Mouse (Mus musculus) heart, postnatal 0 days (tissue): ENCODE results near the gene Myh3. TPM values are rescaled to one million over a fixed set of nuclear protein-coding genes. Genes with fewer than 3 reads are reported as not detected.

ENCODE experiments used
- ATAC-seq: fragments of 200-750 bp; cut with Nextera tagmentation; 2 replicates; pipeline ENCODE4 v1.8.0; 2017; ENCODE audit warnings: low read depth, moderate number of reproducible peaks, moderate library complexity; ENCODE audit not compliant: insufficient read depth
- DNase-seq: peaks from one replicate; pipeline ENCODE4 v3.0.0-alpha.2; 2016; ENCODE audit warnings: low spot score
- H3K27ac ChIP-seq: fragments of 300-500 bp; sonication (generic); 2 replicates; pipeline ENCODE4 v1.5.1; 2014; ENCODE audit warnings: low read depth, mild to moderate bottlenecking
- H3K27me3 ChIP-seq: fragments of 300-500 bp; sonication (generic); 2 replicates; pipeline ENCODE4 v1.6.1; 2014; ENCODE audit warnings: low read length, mixed read lengths; ENCODE audit not compliant: control insufficient read depth, insufficient read depth
- H3K36me3 ChIP-seq: fragments of 300-500 bp; sonication (generic); replicated peaks from 2 replicates; pipeline ENCODE4 v1.6.1; 2014; ENCODE audit warnings: low read length, mixed read lengths; ENCODE audit not compliant: control insufficient read depth, insufficient read depth
- H3K4me1 ChIP-seq: fragments of 300-500 bp; sonication (generic); 2 replicates; pipeline ENCODE4 v1.6.1; 2014; ENCODE audit warnings: antibody characterized with exemption; ENCODE audit not compliant: control insufficient read depth, insufficient read depth
- H3K4me2 ChIP-seq: fragments of 300-500 bp; sonication (generic); 2 replicates; pipeline ENCODE4 v1.6.1; 2014; ENCODE audit warnings: low read depth, mild to moderate bottlenecking, low read length, moderate library complexity
- H3K4me3 ChIP-seq: fragments of 300-500 bp; sonication (generic); 2 replicates; pipeline ENCODE4 v1.5.1; 2014; ENCODE audit warnings: low read depth, low read length
- H3K9ac ChIP-seq: fragments of 300-500 bp; sonication (generic); replicated peaks from 2 replicates; pipeline ENCODE4 v1.6.1; 2014; ENCODE audit warnings: low read depth, low read length, mixed read lengths
- H3K9me3 ChIP-seq: fragments of 300-500 bp; sonication (generic); replicated peaks from 2 replicates; pipeline ENCODE4 v1.6.1; 2016; ENCODE audit warnings: low read length; ENCODE audit not compliant: control insufficient read depth
- CTCF ChIP-seq: IDR thresholded peaks from 2 replicates; pipeline ENCODE4 v1.5.1; 2016; ENCODE audit warnings: antibody characterized with exemption, control low read depth, low read depth
- EP300 ChIP-seq: IDR thresholded peaks from 2 replicates; pipeline ENCODE4 v1.6.1; 2016; ENCODE audit warnings: antibody characterized with exemption, low read depth
- WGBS: fragments of 180-500 bp; shearing (Covaris S2); extraction: QIAGEN DNeasy Blood & Tissue Kit; methylation state at CpG from one replicate; pipeline ENCODE4 v1.1.7; 2014; 5-methylcytosine and 5-hydroxymethylcytosine counted together
- polyA plus RNA-seq: library from polyadenylated mRNA; unstranded; fragments of >200 nt; fragmentation: Nextera tagmentation; extraction: Ambion mirVana; gene quantifications from 2 replicates; pipeline ENCODE4 v1.2.1, GENCODE M21; 2015
- total RNA-seq: library from RNA; depleted of rRNA; stranded (reverse); fragments of >200 nt; gene quantifications from 2 replicates; pipeline ENCODE4 v1.2.3, GENCODE M21; 2014; ENCODE audit warnings: low replicate concordance

The Myh3 gene
- total and polyA plus RNA-seq, 2 experiments from 2014 or later: 0.01 TPM; not detected in 1

GRCm38 (mm10) chr11:67106973-67107372 is 28.9 kb downstream of the Myh3 start:
- WGBS: 82% methylated on average over 10 of the region's 10 CpGs
- H3K4me2 ChIP-seq: no peak overlapping the region
- no peaks in the 10 kb centered on the region for H3K36me3 ChIP-seq
- H3K27ac ChIP-seq: no peak overlapping the region
- DNase-seq (no peak), ATAC-seq (no peak)
- H3K9ac ChIP-seq: no peak overlapping the region
- no peak overlapping the region for H3K4me3 ChIP-seq
- H3K9me3 ChIP-seq: no peaks in the 10 kb centered on the region
- H3K27me3 ChIP-seq: no peaks in the 10 kb centered on the region
- TF ChIP-seq EP300 (no peak), CTCF (no peak)
- H3K4me1 ChIP-seq: 0 out of 2 replicates have a peak, but pooled peaks cover 2% of the 10 kb centered on the region

GRCm38 (mm10) chr11:67110168-67110948 is 32.3 kb downstream of the Myh3 start:
- DNase-seq (no peak), ATAC-seq (peak; percentile 20; the same call in 1 of the 2 replicates)
- Histone ChIP-seq H3K4me3 (no peak overlapping the region), H3K27ac (no peak overlapping the region), H3K9ac (no peak overlapping the region), H3K36me3 (no peaks in the 10 kb centered on the region), H3K4me2 (no peak overlapping the region), H3K27me3 (no peaks in the 10 kb centered on the region), H3K9me3 (no peaks in the 10 kb centered on the region), H3K4me1 (no peaks in the 10 kb centered on the region)
- no peak for TF ChIP-seq EP300
- peak; percentile 84 for TF ChIP-seq CTCF
- WGBS: 28% methylated on average over 5 of the region's 5 CpGs

- DNase-seq: peak; percentile 52
- no peaks in the 10 kb centered on the region for H3K27me3 ChIP-seq
- no peaks in the 10 kb centered on the region for H3K4me1 ChIP-seq
- no peak overlapping the region for H3K27ac ChIP-seq
- no peak overlapping the region for H3K4me2 ChIP-seq
- no peaks in the 10 kb centered on the region for H3K9me3 ChIP-seq
- WGBS: 27% methylated on average over 11 of the region's 11 CpGs
- no peak overlapping the region for H3K9ac ChIP-seq
- TF ChIP-seq CTCF (peak; percentile 71), EP300 (no peak)
- H3K4me3 ChIP-seq: no peak overlapping the region
- H3K36me3 ChIP-seq: no peaks in the 10 kb centered on the region
- ATAC-seq: 0 out of 2 replicates have a peak, but pooled peaks have one; percentile 33
Measured at GRCm38 (mm10) chr11:67112019-67112850, 34.1 kb downstream of the Myh3 start.

- ATAC-seq (no peak), DNase-seq (peak; percentile 46)
- TF ChIP-seq EP300 (no peak), CTCF (peak; percentile 93)
- no peak overlapping the region for H3K4me3 ChIP-seq
- 39% methylated on average over 11 of the region's 11 CpGs for WGBS
- no peaks in the 10 kb centered on the region for H3K9me3 ChIP-seq
- H3K9ac ChIP-seq: no peak overlapping the region
- H3K4me2 ChIP-seq: no peak overlapping the region
- no peaks in the 10 kb centered on the region for H3K4me1 ChIP-seq
- H3K27ac ChIP-seq: no peak overlapping the region
- no peaks in the 10 kb centered on the region for H3K36me3 ChIP-seq
- H3K27me3 ChIP-seq: no peaks in the 10 kb centered on the region
Measured at GRCm38 (mm10) chr11:67112851-67113202, 34.7 kb downstream of the Myh3 start.

GRCm38 (mm10) chr11:67113381-67113780 is 35.3 kb downstream of the Myh3 start:
- H3K4me1 ChIP-seq: no peaks in the 10 kb centered on the region
- ATAC-seq: no peak
- no peak overlapping the region for H3K4me3 ChIP-seq
- no peaks in the 10 kb centered on the region for H3K9me3 ChIP-seq
- no peak overlapping the region for H3K9ac ChIP-seq
- WGBS: 82% methylated on average over 6 of the region's 6 CpGs
- DNase-seq: no peak
- no peaks in the 10 kb centered on the region for H3K36me3 ChIP-seq
- no peaks in the 10 kb centered on the region for H3K27me3 ChIP-seq
- no peak overlapping the region for H3K4me2 ChIP-seq
- no peak overlapping the region for H3K27ac ChIP-seq
- TF ChIP-seq CTCF: no peak
